Mouse (Mus musculus) forebrain, embryonic 15.5 days (tissue): Measurements from ENCODE around the gene Ghrhr. TPM values are rescaled to one million over a fixed set of nuclear protein-coding genes. Genes with fewer than 3 reads are reported as not detected.
A peak's percentile ranks its signal among the peaks of the same experiment; 100 is the strongest.

Experiments
- ATAC-seq: fragments of 200-750 bp; cut with Nextera tagmentation; replicated peaks from 2 replicates; pipeline ENCODE4 v1.8.0; 2017; ENCODE audit warnings: mild to moderate bottlenecking, moderate TSS enrichment, moderate library complexity
- H3K27ac ChIP-seq: fragments of 300-500 bp; sonication (generic); replicated peaks from 2 replicates; pipeline ENCODE4 v1.5.1; 2015; ENCODE audit warnings: mild to moderate bottlenecking, inconsistent platforms
- H3K27me3 ChIP-seq: fragments of 300-500 bp; sonication (generic); 2 replicates; pipeline ENCODE4 v1.6.1; 2015; ENCODE audit warnings: inconsistent platforms
- H3K36me3 ChIP-seq: fragments of 300-500 bp; sonication (generic); 2 replicates; pipeline ENCODE4 v1.6.1; 2015; ENCODE audit warnings: mild to moderate bottlenecking, inconsistent platforms
- H3K4me1 ChIP-seq: fragments of 300-500 bp; sonication (generic); 2 replicates; pipeline ENCODE4 v1.6.1; 2015; ENCODE audit warnings: inconsistent platforms
- H3K4me2 ChIP-seq: fragments of 300-500 bp; sonication (generic); replicated peaks from 2 replicates; pipeline ENCODE4 v1.6.1; 2015; ENCODE audit warnings: mild to moderate bottlenecking, inconsistent platforms
- H3K4me3 ChIP-seq: fragments of 300-500 bp; sonication (generic); 2 replicates; pipeline ENCODE4 v1.5.1; 2015; ENCODE audit warnings: mild to moderate bottlenecking, inconsistent platforms
- H3K9ac ChIP-seq: fragments of 300-500 bp; sonication (generic); replicated peaks from 2 replicates; pipeline ENCODE4 v1.6.1; 2015; ENCODE audit warnings: mild to moderate bottlenecking, inconsistent platforms
- H3K9me3 ChIP-seq: fragments of 300-500 bp; sonication (generic); 2 replicates; pipeline ENCODE4 v1.6.1; 2016; ENCODE audit warnings: inconsistent platforms
- WGBS: fragments of 180-500 bp; shearing (Covaris S2); methylation state at CpG from one replicate; pipeline ENCODE4 v1.1.7; 2015; ENCODE audit warnings: mixed read lengths; 5-methylcytosine and 5-hydroxymethylcytosine counted together
- polyA plus RNA-seq: library from polyadenylated mRNA; unstranded; fragments of >200 nt; fragmentation: Nextera tagmentation; extraction: Ambion mirVana; gene quantifications from 2 replicates; pipeline ENCODE4 v1.2.1, GENCODE M21; 2015

Gene Ghrhr
- polyA plus RNA-seq, 1 experiment from 2014 or later: not detected

DNA sequence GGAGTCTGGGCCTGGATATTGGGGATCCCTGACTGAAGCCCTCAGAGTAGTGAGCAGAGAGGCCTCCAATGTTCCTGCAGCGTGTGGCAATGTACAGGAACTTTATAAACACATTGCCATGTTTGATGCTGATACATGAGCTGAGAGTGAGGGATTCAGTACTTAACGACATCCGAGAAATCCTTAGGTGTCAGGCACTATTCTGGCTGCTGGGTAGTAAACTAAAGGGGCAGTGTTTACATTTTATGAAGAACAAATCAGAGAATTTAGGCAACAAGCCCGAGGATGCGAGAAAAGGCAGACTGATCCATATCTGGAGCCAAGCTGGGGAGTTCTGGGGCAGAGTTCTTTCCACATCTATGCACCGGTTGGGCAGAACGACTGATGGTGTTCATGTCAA is 20.5 kb upstream of the Ghrhr start:
- H3K36me3 ChIP-seq: no peaks in the 10 kb centered on the region
- no peaks in the 10 kb centered on the region for H3K27me3 ChIP-seq
- H3K27ac ChIP-seq: no peak overlapping the region
- H3K4me3 ChIP-seq: no peak overlapping the region
- no peaks in the 10 kb centered on the region for H3K9me3 ChIP-seq
- whole genome bisulfite sequencing: 82% methylated on average over 7 of the region's 7 CpGs
- no peak overlapping the region for H3K4me2 ChIP-seq
- no peak for ATAC-seq
- no peaks in the 10 kb centered on the region for H3K4me1 ChIP-seq
- no peak overlapping the region for H3K9ac ChIP-seq

- no peaks in the 10 kb centered on the region for H3K4me1 ChIP-seq
- no peaks in the 10 kb centered on the region for H3K27me3 ChIP-seq
- no peak for ATAC-seq
- no peak overlapping the region for H3K4me2 ChIP-seq
- no peak overlapping the region for H3K27ac ChIP-seq
- no peak overlapping the region for H3K4me3 ChIP-seq
- no peak overlapping the region for H3K9ac ChIP-seq
- no peaks in the 10 kb centered on the region for H3K36me3 ChIP-seq
- WGBS: 71% methylated on average over 5 of the region's 5 CpGs
- no peaks in the 10 kb centered on the region for H3K9me3 ChIP-seq
Measured at GRCm38 (mm10) chr6:55356017-55356703, 19.9 kb upstream of the Ghrhr start.

- no peak overlapping the region for H3K27ac ChIP-seq
- no peaks in the 10 kb centered on the region for H3K36me3 ChIP-seq
- H3K9ac ChIP-seq: no peak overlapping the region
- no peak overlapping the region for H3K4me2 ChIP-seq
- no peak for ATAC-seq
- no peaks in the 10 kb centered on the region for H3K9me3 ChIP-seq
- WGBS: 31% methylated on average over 5 of the region's 5 CpGs
- H3K27me3 ChIP-seq: no peaks in the 10 kb centered on the region
- no peak overlapping the region for H3K4me3 ChIP-seq
- H3K4me1 ChIP-seq: no peaks in the 10 kb centered on the region
Measured at GRCm38 (mm10) chr6:55356976-55357635, 19.0 kb upstream of the Ghrhr start.

GRCm38 (mm10) chr6:55357636-55358031 is 18.5 kb upstream of the Ghrhr start:
- Histone ChIP-seq H3K27ac (no peak overlapping the region), H3K9ac (no peak overlapping the region), H3K36me3 (no peaks in the 10 kb centered on the region), H3K27me3 (no peaks in the 10 kb centered on the region), H3K4me1 (no peaks in the 10 kb centered on the region), H3K4me2 (no peak overlapping the region), H3K9me3 (no peaks in the 10 kb centered on the region), H3K4me3 (no peak overlapping the region)
- ATAC-seq: no peak
- 30% methylated on average over 6 of the region's 6 CpGs for WGBS

DNA sequence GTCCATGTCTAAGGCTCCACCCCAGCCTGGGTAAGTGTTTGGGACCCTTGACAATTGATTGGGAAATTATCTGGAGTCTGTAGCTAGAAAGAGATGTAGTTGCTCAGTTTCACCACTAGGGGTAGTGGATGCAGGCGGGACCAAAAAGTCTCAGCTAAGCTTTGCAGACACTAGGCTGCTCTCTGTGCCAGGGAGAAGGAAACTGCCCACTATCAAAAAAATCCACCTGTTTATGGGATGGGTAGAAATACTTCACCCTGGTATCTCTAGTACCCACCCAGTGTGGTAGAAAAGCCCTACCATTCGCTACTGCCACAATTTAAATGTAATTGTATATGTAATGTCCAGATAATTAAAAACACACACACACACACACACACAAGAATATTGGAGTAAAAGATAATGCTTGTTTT is 17.4 kb upstream of the Ghrhr start:
- Histone ChIP-seq H3K27me3 (no peaks in the 10 kb centered on the region), H3K4me2 (no peak overlapping the region), H3K36me3 (no peaks in the 10 kb centered on the region), H3K4me1 (no peaks in the 10 kb centered on the region), H3K4me3 (no peak overlapping the region), H3K27ac (no peak overlapping the region), H3K9ac (no peak overlapping the region), H3K9me3 (no peaks in the 10 kb centered on the region)
- WGBS: 41% methylated on average over 2 of the region's 2 CpGs
- ATAC-seq: no peak

DNA sequence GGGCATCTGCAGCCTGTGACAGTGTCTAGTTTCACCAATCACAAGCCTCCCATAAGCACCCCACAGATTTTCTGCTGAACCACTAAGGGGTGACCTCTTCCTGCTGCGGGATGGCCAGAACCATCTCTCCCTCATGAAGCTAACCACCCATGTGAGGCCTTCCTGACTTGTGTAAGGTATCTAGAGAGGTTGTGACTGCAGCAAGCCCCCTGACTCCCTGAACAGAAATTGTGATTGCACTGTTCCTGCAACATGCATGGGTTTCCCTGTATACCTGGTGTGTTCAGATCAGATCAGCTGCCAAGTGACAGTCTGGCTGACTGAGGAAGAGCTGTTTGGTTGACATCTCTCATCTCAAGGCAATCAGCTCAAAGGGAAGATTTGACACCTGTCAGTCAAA is 13.4 kb upstream of the Ghrhr start:
- H3K4me3 ChIP-seq: no peak overlapping the region
- H3K9ac ChIP-seq: no peak overlapping the region
- no peaks in the 10 kb centered on the region for H3K9me3 ChIP-seq
- no peaks in the 10 kb centered on the region for H3K36me3 ChIP-seq
- no peak overlapping the region for H3K4me2 ChIP-seq
- 97% methylated on average over 1 of the region's 1 CpGs for WGBS
- H3K27ac ChIP-seq: no peak overlapping the region
- no peaks in the 10 kb centered on the region for H3K27me3 ChIP-seq
- no peaks in the 10 kb centered on the region for H3K4me1 ChIP-seq
- no peak for ATAC-seq

DNA sequence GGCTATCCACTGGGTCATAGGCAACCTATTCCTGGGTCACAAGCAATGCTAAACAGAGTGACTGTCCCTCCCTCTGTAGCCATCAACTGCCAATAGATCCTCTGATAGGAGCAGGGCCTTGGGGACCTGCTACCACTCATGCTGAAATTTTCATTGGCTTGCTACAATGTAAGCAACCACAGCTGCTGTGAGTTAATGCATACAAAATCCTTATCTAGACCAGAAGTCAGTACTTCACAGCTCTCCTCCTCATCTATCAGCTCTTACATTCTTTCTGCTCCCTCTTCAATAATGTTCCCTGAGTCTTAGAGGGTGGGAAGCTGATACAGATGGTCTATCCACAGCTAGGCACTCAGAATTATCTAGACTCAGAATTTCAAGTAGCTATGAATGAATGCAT is 9.0 kb upstream of the Ghrhr start:
- Histone ChIP-seq H3K36me3 (no peaks in the 10 kb centered on the region), H3K9me3 (no peaks in the 10 kb centered on the region), H3K9ac (no peak overlapping the region), H3K4me2 (no peak overlapping the region), H3K27me3 (no peaks in the 10 kb centered on the region), H3K4me1 (no peaks in the 10 kb centered on the region), H3K27ac (no peak overlapping the region), H3K4me3 (no peak overlapping the region)
- ATAC-seq: no peak

DNA sequence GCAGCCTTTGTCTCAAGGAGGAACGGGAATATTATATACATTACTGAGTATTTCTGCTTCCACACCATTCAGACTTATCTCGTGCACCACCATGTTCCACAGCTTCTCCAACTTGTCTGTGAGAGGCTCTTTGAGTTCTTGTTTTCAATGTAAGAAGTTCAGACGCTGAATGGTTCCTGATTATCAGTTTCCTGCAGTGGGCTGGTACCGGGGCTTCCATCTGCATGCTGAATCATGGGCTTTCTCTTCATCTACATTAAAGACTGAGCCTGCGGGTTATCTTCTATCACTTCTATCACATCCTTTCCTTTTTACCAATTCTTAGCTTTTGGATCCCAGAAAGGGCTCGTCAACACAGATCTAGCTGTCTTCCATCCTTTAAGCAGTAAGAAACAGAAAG is 5.3 kb upstream of the Ghrhr start:
- no peaks in the 10 kb centered on the region for H3K27me3 ChIP-seq
- H3K4me3 ChIP-seq: no peak overlapping the region
- no peaks in the 10 kb centered on the region for H3K4me1 ChIP-seq
- H3K9ac ChIP-seq: no peak overlapping the region
- 88% methylated on average over 6 of the region's 6 CpGs for WGBS
- ATAC-seq: no peak
- no peak overlapping the region for H3K27ac ChIP-seq
- no peak overlapping the region for H3K4me2 ChIP-seq
- H3K9me3 ChIP-seq: no peaks in the 10 kb centered on the region
- no peaks in the 10 kb centered on the region for H3K36me3 ChIP-seq

DNA sequence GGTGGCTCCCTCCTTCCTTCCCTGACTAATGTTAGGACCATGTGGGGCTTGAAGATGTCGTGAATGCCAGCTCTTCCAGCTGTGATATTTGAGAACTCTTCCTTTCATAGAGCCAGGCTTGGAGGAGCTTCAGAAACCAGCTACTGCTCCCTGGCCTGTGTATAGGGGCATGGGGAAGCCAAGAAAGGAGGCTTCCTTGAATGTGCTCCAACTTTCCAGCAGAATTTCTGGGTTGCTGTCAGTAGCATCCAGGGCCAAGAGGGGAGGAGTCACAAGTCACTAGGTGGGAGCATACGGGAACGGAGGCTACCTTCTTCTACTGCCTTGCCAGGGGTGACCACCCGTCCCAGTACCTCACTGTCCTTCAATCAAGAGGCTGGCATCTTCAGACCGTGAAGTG is 416 bp downstream of the Ghrhr start:
- Histone ChIP-seq H3K27ac (no peak overlapping the region), H3K36me3 (no peaks in the 10 kb centered on the region), H3K4me2 (no peak overlapping the region), H3K9me3 (no peaks in the 10 kb centered on the region), H3K4me1 (no peaks in the 10 kb centered on the region), H3K27me3 (no peaks in the 10 kb centered on the region), H3K9ac (no peak overlapping the region), H3K4me3 (no peak overlapping the region)
- 71% methylated on average over 5 of the region's 5 CpGs for WGBS
- ATAC-seq: no peak

DNA sequence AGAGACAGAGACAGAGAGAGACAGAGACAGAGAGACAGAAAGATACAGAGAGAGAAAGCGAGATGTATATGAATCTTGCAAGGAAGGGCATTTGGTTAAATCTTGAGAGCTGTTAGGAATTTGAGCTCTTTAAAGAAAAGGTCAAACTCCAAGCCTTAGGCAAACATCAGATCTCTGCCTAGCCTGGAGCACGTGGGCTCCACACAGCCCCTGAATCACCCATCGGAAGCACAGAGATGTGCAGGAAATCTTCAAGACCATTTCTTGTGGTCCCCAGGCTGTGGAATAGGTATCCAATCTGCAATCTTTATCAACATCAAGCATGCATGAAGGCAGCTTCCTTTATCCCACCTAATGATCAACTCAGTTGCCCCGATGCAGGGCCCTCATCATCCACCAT is 1.4 kb downstream of the Ghrhr start:
- H3K4me2 ChIP-seq: no peak overlapping the region
- no peaks in the 10 kb centered on the region for H3K9me3 ChIP-seq
- H3K4me3 ChIP-seq: no peak overlapping the region
- H3K4me1 ChIP-seq: 0 out of 2 replicates have a peak, but pooled peaks cover 3% of the 10 kb centered on the region
- no peak overlapping the region for H3K9ac ChIP-seq
- H3K27ac ChIP-seq: no peak overlapping the region
- no peak for ATAC-seq
- 95% methylated on average over 4 of the region's 4 CpGs for WGBS
- no peaks in the 10 kb centered on the region for H3K27me3 ChIP-seq
- no peaks in the 10 kb centered on the region for H3K36me3 ChIP-seq

GRCm38 (mm10) chr6:55379641-55380335 is 3.7 kb downstream of the Ghrhr start:
- Histone ChIP-seq H3K9ac (no peak overlapping the region), H3K27me3 (no peaks in the 10 kb centered on the region), H3K36me3 (no peaks in the 10 kb centered on the region), H3K4me1 (0 out of 2 replicates have a peak, but pooled peaks cover 3% of the 10 kb centered on the region), H3K4me3 (no peak overlapping the region), H3K4me2 (no peak overlapping the region), H3K27ac (no peak overlapping the region), H3K9me3 (no peaks in the 10 kb centered on the region)
- peak; percentile 61 for ATAC-seq
- WGBS: 46% methylated on average over 3 of the region's 3 CpGs

DNA sequence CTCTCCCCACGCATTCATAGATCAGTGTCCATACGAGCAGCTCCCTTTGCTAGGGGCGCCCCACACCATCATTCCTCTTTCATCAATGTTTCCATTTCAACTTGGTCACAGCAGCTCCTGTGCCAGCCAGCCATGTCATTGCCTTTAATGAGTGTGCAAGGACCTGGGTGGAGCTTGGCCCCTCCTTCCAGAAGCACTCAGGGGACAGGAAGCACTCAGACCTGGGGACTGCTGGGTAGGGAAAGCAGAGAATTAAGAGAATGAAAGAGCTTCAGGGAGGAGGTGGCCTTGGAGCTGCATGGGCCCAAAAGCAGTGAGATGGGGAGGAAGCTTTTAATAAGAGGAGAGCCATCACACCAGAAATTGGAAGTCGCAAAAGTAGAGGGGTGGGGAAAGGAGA is 5.9 kb downstream of the Ghrhr start:
- H3K27me3 ChIP-seq: no peaks in the 10 kb centered on the region
- no peak overlapping the region for H3K9ac ChIP-seq
- no peaks in the 10 kb centered on the region for H3K9me3 ChIP-seq
- no peaks in the 10 kb centered on the region for H3K36me3 ChIP-seq
- no peak overlapping the region for H3K4me3 ChIP-seq
- H3K4me1 ChIP-seq: 0 out of 2 replicates have a peak, but pooled peaks cover 3% of the 10 kb centered on the region
- no peak for ATAC-seq
- H3K4me2 ChIP-seq: no peak overlapping the region
- no peak overlapping the region for H3K27ac ChIP-seq
- 64% methylated on average over 4 of the region's 4 CpGs for WGBS
